Mouse (Mus musculus) olfactory bulb, adult 2 months (tissue): ENCODE data around the gene Olfr698. TPM values are rescaled to one million over a fixed set of nuclear protein-coding genes. Genes with fewer than 3 reads are reported as not detected.
"Not testable (repeated sequence)": the region's sequence is repeated elsewhere in the genome, so short reads cannot be mapped to it uniquely, and the experiment has no call there.

Source experiments
- H3K27ac ChIP-seq: fragments of 200-500 bp; 2 replicates; pipeline ENCODE4 v1.5.1; 2012; ENCODE audit warnings: low read depth, low read length; ENCODE audit not compliant: insufficient read depth
- H3K4me1 ChIP-seq: fragments of 200-500 bp; 2 replicates; pipeline ENCODE4 v1.6.1; 2012; ENCODE audit warnings: low read length; ENCODE audit not compliant: control insufficient read depth, insufficient read depth
- H3K4me3 ChIP-seq: fragments of 200-500 bp; 2 replicates; pipeline ENCODE4 v1.5.1; 2012; ENCODE audit warnings: mild to moderate bottlenecking, low read depth, low read length, moderate library complexity; ENCODE audit not compliant: insufficient read depth
- CTCF ChIP-seq: fragments of 200-500 bp; IDR thresholded peaks from 2 replicates; pipeline ENCODE4 v1.5.1; 2012; ENCODE audit warnings: low read depth, mild to moderate bottlenecking, low read length, moderate library complexity; ENCODE audit not compliant: insufficient read depth
- POLR2A ChIP-seq: fragments of 200-500 bp; IDR thresholded peaks from 2 replicates; pipeline ENCODE4 v1.6.1; 2012; ENCODE audit warnings: mild to moderate bottlenecking, low read depth, low read length, moderate library complexity; ENCODE audit not compliant: insufficient read depth
- WGBS: fragments of 180-500 bp; shearing (Covaris S2); methylation state at CpG from one replicate; pipeline ENCODE4 v1.1.7; 2018; 5-methylcytosine and 5-hydroxymethylcytosine counted together
- polyA plus RNA-seq: library from polyadenylated mRNA; stranded (reverse); fragments of >200 nt; gene quantifications from 2 replicates; pipeline ENCODE4 v1.2.4, GENCODE M21; 2012; ENCODE audit warnings: low replicate concordance; ENCODE audit not compliant: missing spikeins, insufficient read depth, insufficient read length

The Olfr698 gene
- polyA plus RNA-seq, 1 experiment, result not detected

GRCm38 (mm10) chr7:106716296-106716695 is 38.9 kb downstream of the Olfr698 start, which contains the start of gene Olfr695:
Gene Olfr695 (minus strand): TSS chr7:106716396.
- TF ChIP-seq POLR2A, result no peak
- no peak for TF ChIP-seq CTCF
- H3K4me3 ChIP-seq, result no peak within 1 kb of the TSS
- no peak within 1 kb of the TSS for H3K27ac ChIP-seq
- H3K4me1 ChIP-seq, result no peaks in the 10 kb centered on the region

- WGBS, result 87% methylated on average over 6 of the region's 6 CpGs
- Histone ChIP-seq H3K4me1 (no peaks in the 10 kb centered on the region), H3K27ac (no peak overlapping the region), H3K4me3 (no peak overlapping the region)
- TF ChIP-seq POLR2A (no peak), CTCF (no peak)
These were observed 43.7 kb downstream of the Olfr698 start for GRCm38 (mm10) chr7:106711463-106711862.

GRCm38 (mm10) chr7:106707705-106708104 is 47.5 kb downstream of the Olfr698 start:
- WGBS, result 86% methylated on average over 10 of the region's 10 CpGs
- not testable (repeated sequence) for H3K4me1 ChIP-seq, H3K27ac ChIP-seq, H3K4me3 ChIP-seq

Other genes starting within 250 kb of the Olfr698 start
- gene Olfr693, start 74.8 kb downstream of the Olfr698 start, polyA plus RNA-seq, result not detected in 2 replicates
- not detected in 2 replicates for gene Olfr694, start 63.6 kb downstream of the Olfr698 start, polyA plus RNA-seq
- not detected in 2 replicates for gene Olfr695, start 39.0 kb downstream of the Olfr698 start, polyA plus RNA-seq
- not detected in 2 replicates for gene Olfr697, start 13.0 kb downstream of the Olfr698 start, polyA plus RNA-seq
- not detected in 2 replicates for gene Olfr699, start 37.8 kb upstream of the Olfr698 start, polyA plus RNA-seq
- not detected in 2 replicates for gene Olfr700, start 53.4 kb upstream of the Olfr698 start, polyA plus RNA-seq
- not detected in 2 replicates for gene Olfr701, start 58.7 kb upstream of the Olfr698 start, polyA plus RNA-seq
- gene Olfr702, start 78.5 kb upstream of the Olfr698 start, polyA plus RNA-seq, result not detected in 2 replicates
- gene Olfr703, start 88.0 kb upstream of the Olfr698 start, polyA plus RNA-seq, result not detected in 2 replicates
- not detected in 2 replicates for gene Olfr704, start 107.8 kb upstream of the Olfr698 start, polyA plus RNA-seq
- gene Olfr705, start 121.5 kb upstream of the Olfr698 start, polyA plus RNA-seq, result not detected in 2 replicates
- gene Olfr706, start 132.8 kb upstream of the Olfr698 start, polyA plus RNA-seq, result not detected in 2 replicates
- gene Olfr707, start 145.8 kb upstream of the Olfr698 start, polyA plus RNA-seq, result not detected in 2 replicates
- gene Olfr1532-ps1, start 152.6 kb upstream of the Olfr698 start, polyA plus RNA-seq, result not detected in 2 replicates
- gene Olfr709-ps1, start 176.8 kb upstream of the Olfr698 start, polyA plus RNA-seq, result not detected in 2 replicates
- gene Olfr710, start 192.9 kb upstream of the Olfr698 start, polyA plus RNA-seq, result not detected in 2 replicates
- gene Olfr6, start 208.5 kb upstream of the Olfr698 start, polyA plus RNA-seq, result not detected in 2 replicates
- not detected in 2 replicates for gene Olfr711, start 220.1 kb upstream of the Olfr698 start, polyA plus RNA-seq